Mouse (Mus musculus) midbrain, embryonic 13.5 days (tissue): Measurements from ENCODE around the gene Sugct. TPM values are rescaled to one million over a fixed set of nuclear protein-coding genes. Genes with fewer than 3 reads are reported as not detected.
"Not testable (repeated sequence)": the region's sequence is repeated elsewhere in the genome, so short reads cannot be mapped to it uniquely, and the experiment has no call there.

Source experiments
- ATAC-seq: fragments of 200-750 bp; cut with Nextera tagmentation; 2 replicates; pipeline ENCODE4 v1.8.0; 2017; ENCODE audit warnings: mild to moderate bottlenecking, moderate TSS enrichment, moderate library complexity
- H3K27ac ChIP-seq: fragments of 300-500 bp; sonication (generic); 2 replicates; pipeline ENCODE4 v1.5.1; 2015; ENCODE audit warnings: inconsistent platforms, mild to moderate bottlenecking, moderate library complexity
- H3K27me3 ChIP-seq: fragments of 300-500 bp; sonication (generic); 2 replicates; pipeline ENCODE4 v1.6.1; 2015; ENCODE audit warnings: mild to moderate bottlenecking, inconsistent platforms
- H3K36me3 ChIP-seq: fragments of 300-500 bp; sonication (generic); 2 replicates; pipeline ENCODE4 v1.6.1; 2015; ENCODE audit warnings: mild to moderate bottlenecking, inconsistent platforms
- H3K4me1 ChIP-seq: fragments of 300-500 bp; sonication (generic); replicated peaks from 2 replicates; pipeline ENCODE4 v1.6.1; 2015; ENCODE audit warnings: inconsistent platforms
- H3K4me2 ChIP-seq: fragments of 300-500 bp; sonication (generic); replicated peaks from 2 replicates; pipeline ENCODE4 v1.6.1; 2015; ENCODE audit warnings: moderate library complexity, mild to moderate bottlenecking, inconsistent platforms
- H3K4me3 ChIP-seq: fragments of 300-500 bp; sonication (generic); replicated peaks from 2 replicates; pipeline ENCODE4 v1.5.1; 2015; ENCODE audit warnings: mild to moderate bottlenecking, inconsistent platforms
- H3K9ac ChIP-seq: fragments of 300-500 bp; sonication (generic); replicated peaks from 2 replicates; pipeline ENCODE4 v1.6.1; 2015; ENCODE audit warnings: mild to moderate bottlenecking, inconsistent platforms
- H3K9me3 ChIP-seq: fragments of 300-500 bp; sonication (generic); 2 replicates; pipeline ENCODE4 v1.6.1; 2016; ENCODE audit warnings: mild to moderate bottlenecking, inconsistent platforms
- WGBS: fragments of 180-500 bp; shearing (Covaris S2); methylation state at CpG from one replicate; pipeline ENCODE4 v1.1.7; 2015; 5-methylcytosine and 5-hydroxymethylcytosine counted together
- polyA plus RNA-seq: library from polyadenylated mRNA; unstranded; fragments of >200 nt; fragmentation: Nextera tagmentation; extraction: Ambion mirVana; gene quantifications from 2 replicates; pipeline ENCODE4 v1.2.1, GENCODE M21; 2015

The Sugct gene
- polyA plus RNA-seq, 1 experiment from 2014 or later = 3.4 TPM

GRCm38 (mm10) chr13:16831840-16832239 is 863.5 kb downstream of the Sugct start:
- ATAC-seq = no peak
- 87% methylated on average over 8 of the region's 8 CpGs for WGBS
- no peaks in the 10 kb centered on the region for H3K9me3 ChIP-seq

GRCm38 (mm10) chr13:16830291-16830690 is 865.1 kb downstream of the Sugct start:
- H3K9ac ChIP-seq, H3K27me3 ChIP-seq, H3K9me3 ChIP-seq, H3K27ac ChIP-seq, H3K4me1 ChIP-seq, H3K4me3 ChIP-seq, H3K36me3 ChIP-seq, H3K4me2 ChIP-seq, ATAC-seq: not testable (repeated sequence)
- WGBS = 23% methylated on average over 6 of the region's 6 CpGs

More at GRCm38 (mm10) chr13:16831840-16832239, 863.5 kb downstream of the Sugct start:
- Histone ChIP-seq H3K4me2 (no peak overlapping the region), H3K27ac (no peak overlapping the region), H3K9ac (no peak overlapping the region), H3K4me1 (no peaks in the 10 kb centered on the region), H3K27me3 (no peaks in the 10 kb centered on the region), H3K36me3 (no peaks in the 10 kb centered on the region), H3K4me3 (no peak overlapping the region)

GRCm38 (mm10) chr13:16829589-16829988 is 865.8 kb downstream of the Sugct start:
- Histone ChIP-seq H3K4me2 (no peak overlapping the region), H3K36me3 (no peaks in the 10 kb centered on the region), H3K27ac (no peak overlapping the region), H3K27me3 (no peaks in the 10 kb centered on the region), H3K9me3 (no peaks in the 10 kb centered on the region), H3K4me1 (no peaks in the 10 kb centered on the region), H3K9ac (no peak overlapping the region), H3K4me3 (no peak overlapping the region)
- peak; percentile 45; the same call in 1 of the 2 replicates for ATAC-seq
- WGBS = 63% methylated on average over 2 of the region's 2 CpGs

- Histone ChIP-seq H3K36me3 (no peaks in the 10 kb centered on the region), H3K27me3 (no peaks in the 10 kb centered on the region), H3K4me2 (no peak overlapping the region), H3K27ac (no peak overlapping the region), H3K4me3 (no peak overlapping the region), H3K9me3 (no peaks in the 10 kb centered on the region), H3K9ac (no peak overlapping the region), H3K4me1 (no peaks in the 10 kb centered on the region)
- ATAC-seq = no peak
- WGBS = 82% methylated on average over 6 of the region's 6 CpGs
Measured at GRCm38 (mm10) chr13:16825619-16826018, 869.7 kb downstream of the Sugct start.

- H3K9ac ChIP-seq = no peak overlapping the region
- no peaks in the 10 kb centered on the region for H3K27me3 ChIP-seq
- H3K27ac ChIP-seq = no peak overlapping the region
- no peaks in the 10 kb centered on the region for H3K36me3 ChIP-seq
- H3K9me3 ChIP-seq = no peaks in the 10 kb centered on the region
- H3K4me3 ChIP-seq = no peak overlapping the region
- no peak for ATAC-seq
- WGBS = 97% methylated on average over 4 of the region's 4 CpGs
- H3K4me1 ChIP-seq = no peaks in the 10 kb centered on the region
- H3K4me2 ChIP-seq = no peak overlapping the region
Measured at GRCm38 (mm10) chr13:16821785-16822184, 873.6 kb downstream of the Sugct start.

- 85% methylated on average over 6 of the region's 6 CpGs for WGBS
- no peaks in the 10 kb centered on the region for H3K27me3 ChIP-seq
- no peak for ATAC-seq
- no peaks in the 10 kb centered on the region for H3K36me3 ChIP-seq
- no peak overlapping the region for H3K27ac ChIP-seq
- no peak overlapping the region for H3K9ac ChIP-seq
- H3K4me3 ChIP-seq = no peak overlapping the region
- H3K4me1 ChIP-seq = no peaks in the 10 kb centered on the region
- no peak overlapping the region for H3K4me2 ChIP-seq
- no peaks in the 10 kb centered on the region for H3K9me3 ChIP-seq
Measured at GRCm38 (mm10) chr13:16817471-16817870, 877.9 kb downstream of the Sugct start.

GRCm38 (mm10) chr13:16816747-16817146 is 878.6 kb downstream of the Sugct start:
- H3K36me3 ChIP-seq = no peaks in the 10 kb centered on the region
- no peak overlapping the region for H3K9ac ChIP-seq
- H3K4me2 ChIP-seq = no peak overlapping the region
- no peak overlapping the region for H3K4me3 ChIP-seq
- no peak for ATAC-seq
- H3K27me3 ChIP-seq = no peaks in the 10 kb centered on the region
- no peak overlapping the region for H3K27ac ChIP-seq
- no peaks in the 10 kb centered on the region for H3K9me3 ChIP-seq
- no peaks in the 10 kb centered on the region for H3K4me1 ChIP-seq
- 86% methylated on average over 5 of the region's 5 CpGs for WGBS

- H3K9ac ChIP-seq = no peak overlapping the region
- 89% methylated on average over 2 of the region's 2 CpGs for WGBS
Measured at GRCm38 (mm10) chr13:16812268-16812667, 883.1 kb downstream of the Sugct start.

More at GRCm38 (mm10) chr13:16812268-16812667, 883.1 kb downstream of the Sugct start:
- no peak for ATAC-seq
- H3K36me3 ChIP-seq = no peaks in the 10 kb centered on the region
- no peaks in the 10 kb centered on the region for H3K9me3 ChIP-seq
- H3K27ac ChIP-seq = no peak overlapping the region
- no peaks in the 10 kb centered on the region for H3K4me1 ChIP-seq
- no peaks in the 10 kb centered on the region for H3K27me3 ChIP-seq
- no peak overlapping the region for H3K4me3 ChIP-seq
- no peak overlapping the region for H3K4me2 ChIP-seq

Other genes with a start within 250 kb of the Sugct start
- 49.4 and 53.1 TPM in 2 replicates for gene Mplkip, start 361 bp downstream of the Sugct start, polyA plus RNA-seq
- 17.4 and 18.9 TPM in 2 replicates for gene Cdk13, start 109.5 kb upstream of the Sugct start, polyA plus RNA-seq
- 178 and 186 TPM in 2 replicates for gene Rala, start 248.7 kb upstream of the Sugct start, polyA plus RNA-seq